Mouse (Mus musculus): Measurements from ENCODE around the gene Xylt1.

Xylt1 gene

GRCm38 (mm10) chr7:117481404-117481803, 100.6 kb downstream of the Xylt1 start:
- no peak for DNase-seq (ENCODE audit: low spot score)

GRCm38 (mm10) chr7:117482701-117483100, 101.9 kb downstream of the Xylt1 start:
- no peak for DNase-seq (ENCODE audit: low spot score)

- no peak for DNase-seq (ENCODE audit: low spot score)
These were observed 103.8 kb downstream of the Xylt1 start for GRCm38 (mm10) chr7:117484589-117484988.

DNA sequence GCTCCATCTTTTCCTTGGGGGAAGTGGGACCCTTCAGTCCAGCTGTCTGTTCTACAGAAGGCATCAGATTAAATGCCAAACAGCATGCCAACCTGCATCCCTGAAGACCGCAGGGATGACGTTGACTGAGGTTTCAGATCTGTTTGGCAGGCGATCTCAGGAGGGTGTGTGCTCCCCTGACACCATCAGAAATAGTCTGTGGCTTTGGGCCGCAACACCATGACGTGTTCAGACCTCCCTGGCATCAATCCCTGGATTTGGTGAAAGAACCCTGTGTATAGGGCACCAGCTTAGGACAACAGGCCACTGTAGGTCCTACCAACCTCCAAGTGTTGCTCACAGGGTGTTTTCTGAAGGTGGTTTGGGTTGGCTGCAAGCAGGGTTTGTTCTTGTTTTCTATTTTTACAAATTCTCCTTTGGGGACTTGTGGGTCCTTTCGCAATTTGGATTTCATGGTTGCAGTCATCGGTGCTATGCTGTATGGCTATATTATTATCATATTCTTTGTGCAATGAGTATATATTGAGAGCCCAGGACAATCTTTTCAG, 104.3 kb downstream of the Xylt1 start:
- DNase-seq (ENCODE audit: low spot score), result no peak

- DNase-seq (ENCODE audit: low spot score), result no peak
These were observed 105.8 kb downstream of the Xylt1 start for GRCm38 (mm10) chr7:117486425-117487172.

DNA sequence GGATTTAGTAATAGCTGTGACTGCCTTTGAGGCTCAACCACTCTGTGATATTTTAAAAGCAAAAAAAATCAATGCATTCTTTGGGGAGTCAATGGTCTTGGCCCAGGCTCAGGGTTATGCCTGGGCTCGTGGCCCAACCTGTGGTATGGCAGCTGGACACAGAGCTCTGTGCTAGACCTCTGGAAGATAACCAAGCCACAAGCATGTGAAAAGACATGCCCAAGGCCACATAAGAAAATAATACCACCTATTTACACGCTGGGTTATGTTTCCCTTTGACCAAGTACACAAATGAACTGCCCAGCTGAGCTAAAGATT, 106.4 kb downstream of the Xylt1 start:
- no peak for DNase-seq (ENCODE audit: low spot score)

GRCm38 (mm10) chr7:117489973-117490372, 109.2 kb downstream of the Xylt1 start:
- no peak for DNase-seq (ENCODE audit: low spot score)

- DNase-seq (ENCODE audit: low spot score), result no peak
These were observed 109.9 kb downstream of the Xylt1 start for GRCm38 (mm10) chr7:117490500-117491205.

DNA sequence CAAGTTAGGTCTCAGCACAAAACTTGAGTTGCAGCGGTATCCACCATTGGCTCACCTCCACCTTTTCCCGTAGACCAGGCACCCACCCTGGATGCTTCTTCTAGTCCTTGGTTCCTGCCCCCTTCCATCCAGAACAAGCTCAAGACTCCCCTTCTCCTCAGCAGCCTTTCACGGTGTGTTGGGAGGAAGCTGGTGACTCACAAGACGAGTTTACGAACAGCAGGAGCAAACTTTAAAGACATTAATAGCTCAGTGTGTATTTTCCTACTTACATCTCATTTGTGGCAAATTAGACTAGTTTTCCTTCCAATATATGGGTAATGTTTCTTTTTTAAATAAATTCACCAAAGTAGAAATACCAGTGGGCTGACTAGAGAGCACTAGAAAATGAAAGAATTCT, 110.7 kb downstream of the Xylt1 start:
- DNase-seq (ENCODE audit: low spot score), result no peak

DNA sequence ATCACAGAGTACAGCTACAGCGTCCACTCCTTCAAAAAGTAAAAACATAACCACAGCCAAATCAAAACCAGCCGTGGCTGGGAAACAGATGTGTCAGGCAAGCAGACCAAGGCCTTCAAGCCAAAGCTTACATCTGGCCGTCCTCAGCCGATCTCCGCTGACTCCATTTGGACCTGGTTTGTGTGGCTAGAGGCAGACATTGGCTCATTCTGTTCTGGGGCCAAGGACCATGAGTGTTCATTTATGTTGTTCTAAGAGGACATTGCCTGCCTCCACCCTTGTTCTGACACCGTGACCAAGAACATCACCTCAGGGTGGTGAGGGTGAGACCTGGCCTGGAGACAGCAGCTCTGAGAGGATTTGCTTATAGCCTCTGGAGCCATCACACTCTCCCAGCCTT, 113.4 kb downstream of the Xylt1 start:
- no peak for DNase-seq (ENCODE audit: low spot score)

GRCm38 (mm10) chr7:117494618-117495310, 114.0 kb downstream of the Xylt1 start:
- DNase-seq (ENCODE audit: low spot score), result no peak

DNA sequence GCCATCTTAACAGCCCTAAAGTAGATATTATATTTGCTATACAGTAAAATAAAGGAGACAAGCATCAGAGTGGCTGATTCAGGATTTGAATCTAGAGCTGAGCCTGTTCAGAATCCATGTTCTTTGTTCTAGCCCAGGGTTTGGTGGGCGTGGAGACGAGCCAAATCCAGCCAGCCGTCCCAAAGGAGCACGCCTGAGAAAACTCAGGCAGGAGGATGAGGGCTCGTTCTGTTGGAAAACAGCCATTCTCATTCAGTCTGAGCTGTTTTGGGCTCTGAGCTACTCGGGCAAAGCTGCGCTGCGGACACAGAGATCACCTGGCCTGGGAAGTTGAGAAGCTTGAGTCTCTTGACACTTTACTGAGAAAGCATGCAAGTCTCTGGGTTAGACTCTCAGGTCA, 115.0 kb downstream of the Xylt1 start:
- no peak for DNase-seq (ENCODE audit: low spot score)

DNA sequence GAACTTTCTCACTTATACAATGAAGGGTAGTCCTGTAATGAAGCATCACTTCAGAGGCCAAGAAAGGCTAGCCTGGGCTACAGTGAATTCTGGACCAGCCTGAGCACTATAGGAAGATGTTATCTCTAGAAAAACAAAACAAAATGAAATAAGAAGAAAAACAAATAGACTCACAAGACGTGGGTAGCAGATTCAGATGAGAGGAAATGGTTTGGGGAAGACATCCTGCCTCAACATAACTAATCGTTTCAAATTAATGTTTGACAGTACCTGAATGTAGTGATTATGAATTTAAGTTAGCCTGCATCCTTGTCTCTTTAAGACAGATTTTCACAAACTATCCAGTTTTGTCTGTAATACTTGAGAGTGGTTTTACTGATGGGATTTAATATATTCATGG, 117.4 kb downstream of the Xylt1 start:
- DNase-seq (ENCODE audit: low spot score), result no peak

- DNase-seq (ENCODE audit: low spot score), result no peak
These were observed 120.8 kb downstream of the Xylt1 start for GRCm38 (mm10) chr7:117501355-117502181.

DNA sequence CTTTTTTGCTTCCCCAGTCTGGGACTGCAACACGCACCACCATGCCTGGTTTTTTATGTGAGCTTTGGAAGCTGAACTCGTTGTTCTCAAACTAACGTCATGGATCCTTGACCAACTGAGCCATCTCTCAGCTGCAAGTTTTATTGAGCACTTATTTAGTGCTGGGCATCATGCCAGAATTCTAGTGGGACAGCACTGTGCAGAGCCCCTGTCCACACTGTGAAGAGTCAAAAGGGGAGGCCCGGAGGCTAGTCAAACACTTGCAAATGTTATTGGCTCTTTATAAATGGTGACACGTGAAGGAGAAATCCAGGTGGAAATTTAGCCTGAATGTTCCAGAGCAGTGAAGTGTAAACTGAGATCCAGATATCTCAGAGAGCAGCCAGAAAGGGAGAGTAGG, 121.6 kb downstream of the Xylt1 start:
- DNase-seq (ENCODE audit: low spot score), result no peak

- no peak for DNase-seq (ENCODE audit: low spot score)
These were observed 122.9 kb downstream of the Xylt1 start for GRCm38 (mm10) chr7:117503714-117504113.

- no peak for DNase-seq (ENCODE audit: low spot score)
These were observed 125.0 kb downstream of the Xylt1 start for GRCm38 (mm10) chr7:117505791-117506190.

GRCm38 (mm10) chr7:117507351-117507750, 126.6 kb downstream of the Xylt1 start:
- DNase-seq (ENCODE audit: low spot score), result no peak

DNA sequence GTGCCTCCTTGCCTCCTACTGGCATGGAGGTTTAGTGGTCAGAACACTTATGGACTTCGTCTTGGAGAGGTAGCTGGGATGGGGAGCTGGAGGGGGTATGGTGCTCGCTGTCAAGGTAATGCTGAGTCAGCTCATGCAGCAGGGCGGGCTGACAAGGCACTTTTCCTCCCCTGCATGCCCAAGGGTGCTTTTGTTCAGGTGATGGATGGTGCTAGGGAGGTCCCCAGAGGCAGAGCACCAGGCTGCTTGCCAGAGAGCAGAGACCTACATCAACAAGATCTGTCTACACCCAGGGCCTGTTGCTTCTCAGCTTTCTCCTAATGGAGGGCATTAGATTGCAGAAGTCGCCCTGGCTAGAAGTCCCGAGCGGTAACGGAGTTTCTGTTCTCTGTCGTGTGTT, 127.3 kb downstream of the Xylt1 start:
- no peak for DNase-seq (ENCODE audit: low spot score)

DNA sequence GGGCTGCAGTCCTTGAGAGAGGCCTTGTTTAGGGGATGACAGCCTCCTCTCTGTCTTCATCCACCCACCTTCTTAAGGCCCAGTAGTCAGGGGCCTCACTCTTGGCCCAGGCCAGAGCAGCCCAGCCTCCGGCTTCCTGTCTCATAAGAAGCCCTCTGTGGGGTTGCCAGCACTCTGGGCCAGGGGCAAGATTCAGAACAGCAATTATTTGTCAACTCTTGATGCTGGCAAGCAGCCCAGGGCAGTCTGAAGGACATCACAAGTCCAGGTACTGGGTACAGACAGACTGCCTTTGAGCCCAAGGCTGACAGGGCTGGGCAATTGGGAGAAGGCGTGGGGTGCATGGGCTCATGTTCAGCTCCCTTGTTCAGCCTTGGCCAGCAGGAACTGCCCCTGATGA, 129.3 kb downstream of the Xylt1 start:
- no peak for DNase-seq (ENCODE audit: low spot score)

GRCm38 (mm10) chr7:117512301-117512700, 131.5 kb downstream of the Xylt1 start:
- DNase-seq (ENCODE audit: low spot score), result no peak

DNA sequence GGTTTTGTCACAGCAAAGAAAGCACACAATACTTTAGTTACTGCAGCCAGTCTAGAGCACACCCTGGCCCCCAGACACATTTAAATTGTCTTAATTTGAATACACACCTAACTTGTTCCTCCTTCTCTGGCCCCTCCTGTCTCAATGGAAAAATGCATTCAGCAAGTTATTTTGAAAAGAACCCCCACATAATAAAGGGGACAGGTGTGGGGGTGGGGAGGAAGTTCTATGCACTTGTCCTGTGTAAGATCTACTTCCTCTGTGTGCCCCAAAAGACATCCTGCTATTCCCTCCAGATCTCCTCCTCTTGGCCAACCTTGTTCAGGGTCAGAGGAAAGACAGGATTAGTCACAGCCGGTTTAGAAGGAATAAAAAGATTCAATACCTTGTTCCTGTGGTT, 135.0 kb downstream of the Xylt1 start:
- DNase-seq (ENCODE audit: low spot score), result no peak
